Mouse (Mus musculus) forebrain, postnatal 0 days (tissue): ENCODE measurements around the gene Kirrel3. TPM values are rescaled to one million over a fixed set of nuclear protein-coding genes. Genes with fewer than 3 reads are reported as not detected.

Source experiments
- ATAC-seq: fragments of 200-750 bp; cut with Nextera tagmentation; 2 replicates; pipeline ENCODE4 v1.8.0; 2017; ENCODE audit warnings: mild to moderate bottlenecking, moderate library complexity
- DNase-seq: peaks from one replicate; pipeline ENCODE4 v3.0.0-alpha.2; 2015
- H3K27ac ChIP-seq: fragments of 300-500 bp; sonication (generic); 2 replicates; pipeline ENCODE4 v1.5.1; 2014; ENCODE audit warnings: low read depth, mild to moderate bottlenecking, antibody characterized with exemption, low read length, moderate library complexity, mixed read lengths
- H3K27me3 ChIP-seq: fragments of 300-500 bp; sonication (generic); 2 replicates; pipeline ENCODE4 v1.6.1; 2014; ENCODE audit warnings: mild to moderate bottlenecking, low read length, mixed read lengths; ENCODE audit not compliant: insufficient read depth
- H3K36me3 ChIP-seq: fragments of 300-500 bp; sonication (generic); 2 replicates; pipeline ENCODE4 v1.6.1; 2014; ENCODE audit warnings: mild to moderate bottlenecking, moderate library complexity; ENCODE audit not compliant: insufficient read depth
- H3K4me1 ChIP-seq: fragments of 300-500 bp; sonication (generic); 2 replicates; pipeline ENCODE4 v1.6.1; 2014; ENCODE audit warnings: antibody characterized with exemption; ENCODE audit not compliant: insufficient read depth
- H3K4me2 ChIP-seq: fragments of 300-500 bp; sonication (generic); 2 replicates; pipeline ENCODE4 v1.6.1; 2014; ENCODE audit warnings: low read depth, mild to moderate bottlenecking, moderate library complexity
- H3K4me3 ChIP-seq: fragments of 300-500 bp; sonication (generic); 2 replicates; pipeline ENCODE4 v1.5.1; 2014; ENCODE audit warnings: low read depth, low read length, mixed read lengths
- H3K9ac ChIP-seq: fragments of 300-500 bp; sonication (generic); 2 replicates; pipeline ENCODE4 v1.6.1; 2014; ENCODE audit warnings: mild to moderate bottlenecking
- H3K9me3 ChIP-seq: fragments of 300-500 bp; sonication (generic); 2 replicates; pipeline ENCODE4 v1.6.1; 2016; ENCODE audit warnings: low read length
- CTCF ChIP-seq: sonication (generic); IDR thresholded peaks from 2 replicates; pipeline ENCODE4 v1.5.1; 2016; ENCODE audit warnings: antibody characterized with exemption, control low read depth, low read depth
- WGBS: fragments of 180-500 bp; shearing (Covaris S2); extraction: QIAGEN DNeasy Blood & Tissue Kit; methylation state at CpG from one replicate; pipeline ENCODE4 v1.1.7; 2014; 5-methylcytosine and 5-hydroxymethylcytosine counted together
- polyA plus RNA-seq: library from polyadenylated mRNA; unstranded; fragments of >200 nt; fragmentation: Nextera tagmentation; extraction: Ambion mirVana; gene quantifications from 2 replicates; pipeline ENCODE4 v1.2.1, GENCODE M21; 2015
- total RNA-seq: library from RNA; depleted of rRNA; stranded (reverse); fragments of >200 nt; gene quantifications from 2 replicates; pipeline ENCODE4 v1.2.3, GENCODE M21; 2014

Gene Kirrel3
- total and polyA plus RNA-seq, 2 experiments from 2014 or later, result 35.3 to 57.6 TPM

GRCm38 (mm10) chr9:34458189-34458588 lies 27.5 kb upstream of the Kirrel3 start:
- Histone ChIP-seq H3K4me1 (peaks cover 12% of the 10 kb centered on the region), H3K9me3 (no peaks in the 10 kb centered on the region), H3K36me3 (no peaks in the 10 kb centered on the region), H3K9ac (no peak overlapping the region), H3K4me3 (no peak overlapping the region), H3K27me3 (no peaks in the 10 kb centered on the region), H3K4me2 (no peak overlapping the region), H3K27ac (no peak overlapping the region)
- ATAC-seq (no peak), DNase-seq (peak; percentile 48)
- 23% methylated on average over 5 of the region's 5 CpGs for WGBS
- no peak for TF ChIP-seq CTCF

DNA sequence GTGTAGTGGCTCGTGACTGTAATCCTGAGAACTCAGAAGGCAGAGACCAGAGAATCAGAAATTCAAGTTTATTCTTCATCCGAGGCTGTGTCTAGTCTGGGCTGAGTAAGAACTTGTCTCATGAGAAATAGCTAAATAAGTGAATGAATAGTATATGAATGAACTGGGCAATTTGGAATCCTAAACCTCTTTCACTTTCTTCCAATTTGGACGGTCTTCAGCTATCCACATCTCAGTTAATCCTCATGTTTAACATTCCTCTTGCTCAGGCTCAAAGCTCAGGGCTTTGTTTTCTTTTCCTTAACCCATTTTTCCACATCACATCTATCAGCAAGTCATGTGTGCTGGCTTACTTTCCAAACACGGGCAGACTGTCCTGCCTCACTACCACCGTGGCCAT lies 25.7 kb upstream of the Kirrel3 start:
- TF ChIP-seq CTCF, result no peak
- Histone ChIP-seq H3K4me1 (peaks cover 12% of the 10 kb centered on the region), H3K9me3 (no peaks in the 10 kb centered on the region), H3K27me3 (no peaks in the 10 kb centered on the region), H3K4me2 (no peak overlapping the region), H3K9ac (no peak overlapping the region), H3K27ac (no peak overlapping the region), H3K4me3 (no peak overlapping the region), H3K36me3 (no peaks in the 10 kb centered on the region)
- ATAC-seq (no peak), DNase-seq (no peak)
- WGBS, result 44% methylated on average over 5 of the region's 5 CpGs

GRCm38 (mm10) chr9:34463666-34464065 lies 22.0 kb upstream of the Kirrel3 start:
- no peak for DNase-seq
- Histone ChIP-seq H3K9me3 (no peaks in the 10 kb centered on the region), H3K4me2 (no peak overlapping the region), H3K4me1 (peaks cover 3% of the 10 kb centered on the region; the same call in 1 of the 2 replicates), H3K36me3 (no peaks in the 10 kb centered on the region), H3K9ac (no peak overlapping the region), H3K4me3 (no peak overlapping the region), H3K27ac (no peak overlapping the region), H3K27me3 (no peaks in the 10 kb centered on the region)
- WGBS, result 33% methylated on average over 2 of the region's 2 CpGs
- no peak for TF ChIP-seq CTCF
- ATAC-seq, result no peak

GRCm38 (mm10) chr9:34466058-34466457 lies 19.6 kb upstream of the Kirrel3 start:
- no peaks in the 10 kb centered on the region for H3K36me3 ChIP-seq
- ATAC-seq, result no peak
- no peak overlapping the region for H3K9ac ChIP-seq
- H3K9me3 ChIP-seq, result no peaks in the 10 kb centered on the region
- no peak overlapping the region for H3K27ac ChIP-seq
- H3K27me3 ChIP-seq, result no peaks in the 10 kb centered on the region
- no peak overlapping the region for H3K4me3 ChIP-seq
- no peak overlapping the region for H3K4me2 ChIP-seq
- no peak for DNase-seq
- no peaks in the 10 kb centered on the region for H3K4me1 ChIP-seq
- WGBS, result 74% methylated on average over 3 of the region's 3 CpGs
- no peak for TF ChIP-seq CTCF

DNA sequence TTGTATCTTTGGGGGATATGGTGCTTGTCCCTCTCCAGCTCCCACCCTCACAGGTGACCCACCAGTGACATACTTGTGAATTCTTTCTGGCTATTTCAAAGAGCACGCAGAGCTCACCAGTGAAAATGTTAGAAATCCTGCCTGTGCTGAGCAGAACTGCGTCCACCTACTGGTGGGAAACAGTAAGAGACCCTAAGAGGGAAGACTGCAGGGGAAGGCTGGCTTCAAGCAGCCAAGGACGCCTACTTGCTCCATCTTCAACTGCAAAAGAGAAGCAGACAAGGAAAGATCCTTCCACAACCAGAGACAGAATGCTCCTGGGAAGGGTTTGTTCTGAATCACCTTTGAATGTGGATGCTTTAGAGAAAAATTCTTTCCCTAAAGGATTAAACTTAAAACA lies 16.5 kb upstream of the Kirrel3 start:
- ATAC-seq (no peak), DNase-seq (no peak)
- no peaks in the 10 kb centered on the region for H3K27me3 ChIP-seq
- no peak overlapping the region for H3K27ac ChIP-seq
- no peak overlapping the region for H3K4me3 ChIP-seq
- peak; percentile 50 for TF ChIP-seq CTCF
- H3K9me3 ChIP-seq, result no peaks in the 10 kb centered on the region
- no peak overlapping the region for H3K9ac ChIP-seq
- H3K4me2 ChIP-seq, result no peak overlapping the region
- no peaks in the 10 kb centered on the region for H3K4me1 ChIP-seq
- 87% methylated on average over 3 of the region's 3 CpGs for WGBS
- no peaks in the 10 kb centered on the region for H3K36me3 ChIP-seq

DNA sequence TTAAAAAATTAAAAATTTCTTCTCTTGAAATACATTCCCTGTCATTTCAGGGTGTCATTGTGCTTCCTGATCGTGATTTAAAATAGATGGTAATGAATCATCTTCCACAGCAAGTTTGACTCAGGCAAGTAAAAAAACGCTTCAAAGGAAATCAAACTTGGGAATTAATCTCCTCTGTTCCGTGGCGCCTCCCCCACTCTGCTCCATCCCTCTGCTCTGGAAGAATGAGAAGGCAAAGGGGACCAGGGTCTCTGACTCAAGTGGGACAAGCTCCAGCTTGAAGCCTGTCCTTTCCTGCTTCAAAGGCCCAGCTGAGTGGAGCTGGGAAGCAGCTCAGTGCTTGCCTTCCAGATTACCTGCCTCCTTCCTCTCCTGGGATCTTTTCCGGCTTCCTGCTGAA lies 9.5 kb upstream of the Kirrel3 start:
- no peaks in the 10 kb centered on the region for H3K4me1 ChIP-seq
- H3K27me3 ChIP-seq, result no peaks in the 10 kb centered on the region
- TF ChIP-seq CTCF, result no peak
- H3K9ac ChIP-seq, result no peak overlapping the region
- no peaks in the 10 kb centered on the region for H3K9me3 ChIP-seq
- ATAC-seq (no peak), DNase-seq (no peak)
- H3K27ac ChIP-seq, result no peak overlapping the region
- no peaks in the 10 kb centered on the region for H3K36me3 ChIP-seq
- no peak overlapping the region for H3K4me2 ChIP-seq
- 46% methylated on average over 5 of the region's 5 CpGs for WGBS
- H3K4me3 ChIP-seq, result no peak overlapping the region

- no peaks in the 10 kb centered on the region for H3K27me3 ChIP-seq
- ATAC-seq (no peak), DNase-seq (no peak)
- peaks cover 4% of the 10 kb centered on the region; the same call in 1 of the 2 replicates for H3K4me1 ChIP-seq
- H3K36me3 ChIP-seq, result no peaks in the 10 kb centered on the region
- TF ChIP-seq CTCF, result no peak
- no peak overlapping the region for H3K4me3 ChIP-seq
- H3K9ac ChIP-seq, result no peak overlapping the region
- WGBS, result 92% methylated on average over 2 of the region's 2 CpGs
- no peaks in the 10 kb centered on the region for H3K9me3 ChIP-seq
- H3K27ac ChIP-seq, result no peak overlapping the region
- H3K4me2 ChIP-seq, result no peak overlapping the region
These were observed 7.2 kb upstream of the Kirrel3 start for GRCm38 (mm10) chr9:34478494-34478893.

- 37% methylated on average over 2 of the region's 2 CpGs for WGBS
- Histone ChIP-seq H3K4me2 (no peak overlapping the region), H3K27ac (no peak overlapping the region), H3K36me3 (no peaks in the 10 kb centered on the region), H3K27me3 (no peaks in the 10 kb centered on the region), H3K4me1 (peaks cover 9% of the 10 kb centered on the region; the same call in 1 of the 2 replicates), H3K4me3 (no peak overlapping the region), H3K9ac (no peak overlapping the region), H3K9me3 (no peaks in the 10 kb centered on the region)
- DNase-seq (no peak), ATAC-seq (no peak)
- no peak for TF ChIP-seq CTCF
These were observed 2.5 kb upstream of the Kirrel3 start for GRCm38 (mm10) chr9:34483236-34483635.
